Mouse (Mus musculus) neutrophil, adult 5-6 weeks (primary cell): Measurements from ENCODE around the gene Fads6. TPM values are rescaled to one million over a fixed set of nuclear protein-coding genes. Genes with fewer than 3 reads are reported as not detected.

Experiments
- ATAC-seq: fragments of 151-379, 151-347 bp; 2 replicates; pipeline ENCODE4 v1.8.0; 2017; ENCODE audit warnings: mild to moderate bottlenecking, moderate TSS enrichment; ENCODE audit not compliant: insufficient number of reproducible peaks, poor library complexity, low FRiP score, severe bottlenecking; ENCODE audit errors: extremely low read depth
- total RNA-seq: library from RNA; stranded (forward); fragments of 200-1000 nt; gene quantifications from 2 replicates; pipeline ENCODE4 v1.2.3, GENCODE M21; 2017

The Fads6 gene
- total RNA-seq, 1 experiment from 2014 or later, result 0.12 TPM

DNA sequence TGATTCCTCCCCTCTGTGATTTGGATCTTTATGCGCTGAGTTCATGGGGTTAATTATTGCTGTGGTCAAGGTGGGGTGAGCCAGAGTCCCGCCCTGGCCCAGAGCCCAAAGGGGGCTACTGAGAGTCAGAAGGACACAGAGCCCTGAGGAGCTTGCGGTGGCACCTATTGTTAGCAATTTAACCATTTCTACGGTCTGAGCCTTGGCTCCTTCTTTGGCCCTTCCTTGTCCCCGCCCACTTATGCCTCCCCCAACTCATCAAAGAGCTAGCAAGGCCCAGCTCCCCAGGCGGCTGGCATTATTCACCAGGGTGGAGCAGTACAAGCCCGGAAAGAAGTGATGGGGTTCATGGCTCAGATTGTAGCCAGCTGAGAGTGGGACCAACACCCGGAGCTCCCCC, 9.4 kb upstream of the Fads6 start, which contains the start of gene Otop2:
TSS of gene Otop2 (plus strand) at position 301 of the 400 bp plus-strand sequence.
- no peak for ATAC-seq

DNA sequence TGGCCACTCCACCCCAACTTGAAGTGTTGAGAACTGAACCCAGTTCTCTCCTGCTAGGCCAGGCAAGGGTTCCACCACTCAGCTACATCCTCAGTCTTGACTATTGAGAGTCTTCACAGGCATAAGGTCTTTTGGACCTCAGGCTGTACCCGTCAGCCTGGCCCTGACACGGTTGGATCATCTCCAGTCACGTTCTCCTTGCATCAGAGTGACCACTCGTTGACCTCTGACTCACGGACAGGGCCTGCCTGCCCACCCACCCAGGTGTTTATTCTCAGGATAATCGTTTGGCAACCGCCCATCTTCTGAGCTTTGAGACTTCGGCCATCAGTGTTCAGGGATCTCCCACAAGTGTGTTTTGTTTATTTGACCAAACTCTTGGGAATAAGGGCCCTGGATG, 5.7 kb upstream of the Fads6 start:
- ATAC-seq, result no peak

DNA sequence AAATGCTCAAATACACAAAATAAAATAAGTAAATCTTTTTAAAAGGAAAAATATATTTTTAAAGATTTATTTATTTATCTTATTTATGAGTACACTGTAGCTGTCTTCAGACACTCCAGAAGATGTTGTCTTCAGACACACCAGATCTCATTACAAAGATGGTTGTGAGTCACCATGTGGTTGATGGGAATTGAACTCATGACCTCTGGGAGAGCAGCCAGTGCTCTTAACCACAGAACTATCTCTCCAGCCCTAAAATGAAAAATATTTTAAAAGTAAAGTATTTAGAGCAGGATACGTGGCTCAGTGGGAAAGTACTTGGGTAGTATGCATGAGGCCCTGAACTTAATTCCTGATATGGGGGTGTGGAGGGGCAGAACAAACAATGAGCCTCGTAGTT, 3.9 kb upstream of the Fads6 start:
- no peak for ATAC-seq

DNA sequence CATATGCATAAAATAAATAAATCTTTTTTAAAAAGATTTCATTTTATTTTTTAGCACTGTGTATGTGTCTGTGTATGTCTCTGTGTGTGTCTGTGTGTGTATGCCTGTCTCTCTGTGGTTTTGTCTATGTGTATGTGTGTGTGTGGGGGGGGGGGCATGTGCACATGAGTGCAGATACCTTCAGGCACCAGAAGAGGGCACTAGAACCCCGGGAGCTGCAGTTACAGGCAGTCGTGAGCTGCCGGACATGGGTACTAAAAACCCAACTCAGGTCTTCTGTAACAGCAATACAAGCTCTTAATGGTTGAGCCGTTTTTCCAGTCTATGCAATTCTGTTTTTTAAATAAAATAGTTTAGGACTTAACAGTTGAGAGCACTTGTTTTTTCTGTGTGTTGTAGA, 3.3 kb upstream of the Fads6 start:
- no peak for ATAC-seq

DNA sequence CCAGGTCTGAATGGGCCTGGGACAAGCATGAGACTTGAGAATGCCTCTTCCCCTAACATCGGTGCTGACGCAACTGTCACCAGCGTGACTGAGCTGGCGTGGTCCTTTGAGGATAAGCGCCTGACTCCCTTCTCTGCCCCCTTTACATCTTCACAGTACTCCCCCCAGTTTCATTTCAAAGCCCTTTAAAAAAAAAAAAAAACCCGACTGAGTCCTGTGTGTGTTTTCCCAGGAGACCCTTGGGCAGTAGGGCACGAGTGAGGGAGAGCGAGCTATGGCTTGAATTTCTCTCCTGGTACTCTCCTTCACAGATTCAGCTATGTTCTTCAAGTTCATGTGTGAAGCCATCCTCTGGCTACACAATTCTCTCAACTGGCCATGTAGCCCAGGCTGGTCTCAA, 697 bp upstream of the Fads6 start:
- ATAC-seq, result no peak

DNA sequence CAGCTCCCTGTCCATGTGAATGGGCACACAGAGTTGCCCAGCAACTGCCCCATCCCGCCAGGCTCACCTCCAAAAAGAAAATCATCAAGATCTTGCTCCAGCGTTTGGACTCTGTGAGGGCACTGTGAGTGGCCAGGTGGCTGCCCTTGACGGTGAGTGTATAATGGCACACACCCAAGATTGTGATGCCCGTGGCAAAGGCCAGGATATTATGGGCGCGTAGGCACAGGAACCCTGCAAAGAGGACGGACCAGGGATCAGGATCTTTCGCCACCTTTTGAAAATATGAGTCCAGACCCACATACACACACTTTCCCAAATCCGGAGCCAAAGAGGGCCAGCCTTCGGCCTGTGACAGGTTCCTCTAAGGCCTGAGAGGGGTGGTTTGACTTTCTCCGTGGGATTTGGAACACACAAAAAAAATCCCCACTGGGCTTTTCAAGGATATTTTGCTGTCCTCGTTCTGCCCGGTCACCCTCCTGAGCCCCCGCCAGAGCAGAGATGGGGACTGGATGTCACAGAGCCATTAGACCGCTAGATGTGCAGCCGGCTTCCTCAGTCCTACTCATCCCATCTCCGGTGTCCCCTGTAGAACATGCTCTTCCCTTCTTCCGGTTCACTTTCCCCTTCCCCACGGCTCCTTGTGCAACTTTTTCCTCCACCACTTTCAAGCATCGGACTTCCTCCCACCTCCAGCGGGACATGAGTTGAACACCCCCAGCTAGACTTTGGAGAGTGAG, 822 bp downstream of the Fads6 start:
- no peak for ATAC-seq

DNA sequence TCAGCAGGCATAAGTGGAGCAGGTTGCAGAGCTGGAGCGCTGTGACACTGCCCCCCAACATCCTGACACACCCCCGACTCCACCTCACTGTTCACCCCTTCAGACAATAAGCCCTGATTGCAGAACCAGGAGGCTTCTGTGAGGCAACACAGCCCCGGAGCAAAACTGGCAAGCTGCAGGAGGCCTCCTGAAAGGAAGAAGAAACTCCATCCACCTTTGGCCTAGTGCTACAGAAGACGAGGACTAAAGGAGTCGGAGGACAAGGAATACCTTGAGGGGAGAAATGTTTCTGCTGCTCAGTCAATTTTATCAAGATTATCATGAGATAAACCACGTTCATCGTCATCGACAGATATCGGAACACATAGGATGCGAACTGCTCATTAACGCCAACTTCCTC, 1.5 kb downstream of the Fads6 start:
- no peak for ATAC-seq

DNA sequence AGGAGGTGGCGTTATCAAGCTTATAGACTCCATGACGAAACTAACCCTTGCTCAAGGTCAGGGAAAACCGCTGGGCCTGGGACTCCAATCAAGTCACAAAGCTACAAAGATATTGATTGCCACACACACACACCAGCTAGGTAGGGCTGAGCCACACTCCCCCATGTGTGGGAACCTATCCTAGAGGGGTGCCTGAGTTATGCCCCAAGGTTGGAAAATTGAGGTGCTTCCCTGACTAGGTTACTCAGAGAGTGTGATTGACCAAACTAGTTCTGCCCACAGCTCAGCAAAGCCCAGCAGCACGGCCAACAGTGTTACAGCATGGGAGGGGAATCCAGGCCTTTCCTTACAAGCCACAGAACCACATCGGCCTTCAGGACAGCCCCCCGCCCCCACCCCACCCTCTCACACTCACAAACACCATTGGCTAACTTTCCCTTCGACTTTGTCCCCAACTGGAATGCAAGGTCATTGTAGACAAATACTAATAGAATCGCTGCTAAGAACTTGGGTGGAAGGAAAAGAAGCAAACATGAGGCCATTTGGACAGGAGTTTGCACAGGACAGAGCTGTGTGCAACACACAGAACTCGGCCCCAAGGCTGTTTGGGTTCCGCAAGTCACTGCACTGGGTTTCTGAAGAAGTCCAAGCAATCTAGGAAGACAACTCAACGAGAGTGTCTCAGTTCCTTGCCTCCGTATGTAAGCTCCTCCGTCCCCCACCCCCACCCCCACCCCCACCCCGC, 4.7 kb downstream of the Fads6 start:
- no peak for ATAC-seq

DNA sequence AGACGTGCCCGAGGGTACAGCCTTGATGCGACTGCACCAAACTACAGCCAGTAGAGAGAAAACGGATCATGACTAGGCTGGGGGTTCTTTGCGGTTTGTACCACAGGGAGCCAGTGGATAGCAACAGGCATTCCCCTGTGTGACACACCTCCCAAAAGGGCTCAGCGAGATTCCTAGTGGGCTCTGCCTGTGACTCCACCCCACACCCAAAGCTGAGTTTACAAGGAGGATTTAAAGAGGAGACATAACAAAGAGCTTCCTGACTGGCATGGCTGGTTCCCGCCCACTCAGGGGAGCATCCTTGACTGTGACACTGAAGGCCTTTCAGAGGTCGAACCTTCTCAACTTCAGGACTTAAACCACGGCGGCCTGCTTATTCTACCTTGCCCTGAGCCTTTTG, 6.0 kb downstream of the Fads6 start:
- ATAC-seq, result no peak

DNA sequence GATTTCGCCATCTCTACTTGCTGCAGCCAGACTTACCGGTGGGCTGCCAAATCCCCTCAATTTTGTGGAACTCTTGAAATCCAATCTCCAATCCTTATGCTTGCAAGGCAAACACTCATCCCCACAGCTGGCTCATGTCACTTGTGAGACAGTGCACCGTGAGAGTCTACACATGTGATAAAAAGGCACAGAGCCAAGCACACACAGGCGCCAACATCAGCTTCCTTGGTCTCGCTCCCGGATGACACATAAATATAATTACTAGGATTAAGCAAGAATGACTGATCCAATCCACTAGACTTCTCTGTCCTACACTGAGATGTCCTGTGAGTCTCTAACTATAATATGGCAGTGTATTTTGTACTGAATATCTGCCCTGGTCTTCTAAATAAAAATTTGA, 6.5 kb downstream of the Fads6 start:
- no peak for ATAC-seq

DNA sequence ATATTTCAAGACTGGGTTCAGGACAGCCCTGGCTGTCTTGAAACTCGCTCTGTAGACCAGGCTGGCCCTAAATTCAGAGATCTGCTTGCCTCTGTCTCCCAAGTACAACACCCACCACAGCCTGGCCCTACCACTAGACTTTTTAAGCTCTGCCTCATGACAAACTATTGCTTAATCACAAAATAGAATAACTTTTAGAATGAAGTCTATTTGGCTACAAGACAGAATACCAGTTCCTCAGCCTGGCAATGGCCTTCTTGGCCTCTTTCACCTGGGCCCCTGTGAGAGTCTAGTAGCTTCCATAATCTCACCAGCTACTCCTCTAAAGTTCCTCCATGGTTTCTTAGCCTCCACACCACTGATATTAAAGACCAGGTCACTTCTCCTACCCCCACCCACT, 7.1 kb downstream of the Fads6 start:
- no peak for ATAC-seq

DNA sequence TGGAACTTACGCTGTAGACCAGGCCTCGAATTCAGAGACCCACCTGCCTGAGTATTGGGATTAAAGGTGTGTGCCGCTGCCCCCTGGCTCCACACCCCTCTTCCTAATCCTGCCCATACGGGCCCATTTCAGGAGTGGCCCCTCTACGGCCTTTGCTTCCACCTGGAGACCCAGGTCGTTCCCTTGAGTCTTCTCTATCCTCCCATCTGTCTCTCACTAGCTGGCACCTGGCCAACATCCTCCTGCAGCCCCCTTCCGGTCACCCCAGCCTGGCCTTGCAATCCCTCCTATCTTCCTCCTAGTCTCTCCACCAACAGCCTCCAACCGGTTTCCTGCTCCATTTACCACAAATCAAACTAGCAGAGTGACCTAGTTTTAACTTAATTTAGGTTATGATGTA, 7.6 kb downstream of the Fads6 start:
- ATAC-seq, result no peak

DNA sequence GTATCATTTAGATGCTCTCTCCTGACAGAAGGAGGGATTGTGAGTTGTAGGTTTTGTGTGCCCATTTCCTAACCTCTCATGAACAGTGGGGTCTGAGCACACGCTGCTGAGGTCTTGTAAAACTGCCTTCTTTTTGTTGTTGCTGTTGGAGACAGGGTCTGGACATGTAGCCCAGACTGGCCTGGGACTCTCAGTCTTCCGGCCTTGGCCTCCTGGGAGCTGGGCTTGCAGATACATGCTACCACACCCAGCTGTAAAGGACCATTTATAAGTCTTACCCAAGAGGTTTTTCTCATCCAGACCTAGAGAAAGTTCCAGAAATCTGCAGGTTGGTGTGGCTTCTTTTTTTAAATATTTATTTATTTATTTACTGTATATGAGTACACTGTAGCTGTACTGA, 9.2 kb downstream of the Fads6 start:
- no peak for ATAC-seq

DNA sequence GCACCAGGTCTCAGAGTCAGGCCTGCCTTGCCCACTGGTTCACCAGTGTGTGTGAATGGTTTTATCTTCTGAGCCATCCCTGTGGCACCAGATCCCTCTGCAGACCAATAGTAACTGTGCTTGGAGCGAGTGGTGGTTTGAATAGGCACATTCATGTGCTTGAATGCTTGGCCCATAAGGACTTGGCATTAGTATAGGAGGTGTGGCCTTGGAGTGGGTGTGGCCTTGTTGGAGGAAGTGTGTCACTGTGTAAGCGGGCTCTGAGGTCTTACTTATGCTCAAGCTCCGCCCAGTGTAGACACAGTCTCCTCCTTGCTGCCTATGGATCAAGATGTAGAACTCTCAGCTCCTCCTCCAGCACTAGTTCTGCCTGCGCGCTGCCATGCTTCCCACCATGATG, 10.1 kb downstream of the Fads6 start:
- no peak for ATAC-seq

DNA sequence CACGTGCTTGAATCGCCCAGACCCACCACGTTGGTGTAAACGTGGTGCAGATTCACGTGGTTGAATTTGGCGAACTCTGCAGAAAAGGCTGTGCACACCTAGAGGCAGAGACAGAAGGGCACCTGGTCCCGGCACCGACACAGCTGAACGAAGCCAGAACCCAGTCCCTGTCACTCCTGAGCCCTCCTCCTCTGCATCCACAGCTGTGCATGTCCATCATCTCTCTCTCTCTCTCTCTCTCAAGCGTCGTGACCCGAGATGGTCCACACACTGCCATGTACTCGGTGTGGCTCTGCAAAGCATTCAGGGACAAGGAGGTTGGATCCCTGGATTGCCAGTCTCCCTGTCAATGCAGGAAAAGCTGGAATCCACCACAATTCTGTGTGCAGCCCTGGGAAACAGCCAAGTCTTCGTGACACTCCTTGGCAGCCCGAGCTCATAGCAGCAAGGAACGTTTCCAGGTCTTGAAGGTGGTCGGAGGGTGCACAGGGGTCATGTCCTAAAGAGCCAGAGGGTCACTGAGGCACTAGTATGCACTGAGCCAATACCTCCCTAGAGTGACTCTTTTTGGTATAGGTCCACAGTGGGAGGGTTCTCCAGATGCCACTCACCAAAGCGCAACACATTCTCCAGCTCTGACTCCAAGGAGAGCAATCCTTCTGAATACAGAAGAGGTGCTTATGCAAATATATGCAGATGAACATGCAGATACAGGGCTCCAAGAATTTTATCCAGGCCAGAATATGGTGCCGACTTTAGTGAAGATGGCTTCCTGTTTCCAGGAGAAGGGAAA, 11.1 kb downstream of the Fads6 start:
- no peak for ATAC-seq

DNA sequence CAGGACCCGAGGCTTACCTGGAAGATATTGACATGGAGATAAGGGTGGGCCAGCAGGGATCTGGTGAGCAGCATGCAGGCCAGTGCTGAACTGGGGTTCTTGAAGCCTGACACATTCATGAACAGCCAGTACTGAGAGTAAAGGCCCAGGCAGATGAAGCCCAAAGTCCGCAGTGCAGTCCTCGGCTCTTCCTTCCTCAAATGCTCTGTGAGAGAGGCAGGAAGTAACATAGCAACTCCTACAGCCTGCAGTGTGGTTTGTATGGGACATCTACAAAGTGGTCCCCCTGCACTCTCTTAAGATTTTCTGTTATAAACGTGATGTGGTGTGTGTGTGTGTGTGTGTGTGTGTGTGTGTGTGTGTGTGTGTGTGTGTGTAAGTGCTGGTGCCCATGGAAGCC, 12.2 kb downstream of the Fads6 start:
- no peak for ATAC-seq

DNA sequence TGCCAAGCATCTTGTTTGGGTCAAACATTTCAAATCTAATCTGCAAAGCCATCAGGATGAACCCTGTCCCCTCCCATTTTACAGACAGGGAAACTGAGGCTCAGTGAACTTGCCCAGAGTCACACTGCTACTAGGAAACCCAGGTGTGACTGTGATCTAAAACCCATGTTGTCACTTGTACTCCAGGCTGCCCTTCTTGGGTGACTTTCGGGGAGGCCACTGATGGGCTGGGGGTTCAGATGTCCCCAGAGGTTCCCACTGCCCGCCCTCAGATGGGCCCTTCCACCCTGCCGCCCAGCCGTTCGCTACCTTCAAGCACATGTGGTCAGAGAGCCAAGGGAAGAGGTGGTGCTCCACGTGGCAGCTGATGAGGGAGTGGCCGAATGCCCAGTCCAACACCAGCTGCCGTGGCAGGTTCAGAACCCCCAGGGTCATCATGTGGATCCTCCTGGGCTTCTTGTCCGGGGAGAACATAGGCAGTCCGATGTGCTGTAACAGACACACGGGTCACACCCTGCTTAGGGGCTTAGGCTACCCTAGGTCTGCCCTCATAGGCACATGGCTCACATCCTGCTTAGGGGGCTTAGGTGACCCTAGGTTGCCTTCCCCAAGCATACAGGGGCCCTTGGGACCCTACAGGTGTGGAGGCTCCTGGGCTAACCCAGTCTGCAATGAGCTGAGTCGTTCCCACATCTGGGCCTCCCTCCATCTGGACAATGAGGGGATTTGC, 13.4 kb downstream of the Fads6 start:
- ATAC-seq, result no peak

DNA sequence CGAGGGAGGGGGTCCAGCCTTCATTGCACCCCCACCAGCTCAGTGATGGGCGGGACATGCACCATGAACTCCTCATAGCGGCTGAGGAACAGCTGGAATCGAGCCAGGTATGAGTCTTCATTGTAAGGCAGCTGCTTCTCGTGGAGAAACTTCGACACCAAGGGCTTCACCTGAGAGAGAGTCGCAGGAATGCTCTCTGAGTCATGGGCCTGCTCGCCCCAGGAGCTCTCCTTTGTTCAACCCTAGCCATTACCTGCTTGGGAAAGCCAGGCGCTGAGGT, 14.0 kb downstream of the Fads6 start:
- no peak for ATAC-seq

DNA sequence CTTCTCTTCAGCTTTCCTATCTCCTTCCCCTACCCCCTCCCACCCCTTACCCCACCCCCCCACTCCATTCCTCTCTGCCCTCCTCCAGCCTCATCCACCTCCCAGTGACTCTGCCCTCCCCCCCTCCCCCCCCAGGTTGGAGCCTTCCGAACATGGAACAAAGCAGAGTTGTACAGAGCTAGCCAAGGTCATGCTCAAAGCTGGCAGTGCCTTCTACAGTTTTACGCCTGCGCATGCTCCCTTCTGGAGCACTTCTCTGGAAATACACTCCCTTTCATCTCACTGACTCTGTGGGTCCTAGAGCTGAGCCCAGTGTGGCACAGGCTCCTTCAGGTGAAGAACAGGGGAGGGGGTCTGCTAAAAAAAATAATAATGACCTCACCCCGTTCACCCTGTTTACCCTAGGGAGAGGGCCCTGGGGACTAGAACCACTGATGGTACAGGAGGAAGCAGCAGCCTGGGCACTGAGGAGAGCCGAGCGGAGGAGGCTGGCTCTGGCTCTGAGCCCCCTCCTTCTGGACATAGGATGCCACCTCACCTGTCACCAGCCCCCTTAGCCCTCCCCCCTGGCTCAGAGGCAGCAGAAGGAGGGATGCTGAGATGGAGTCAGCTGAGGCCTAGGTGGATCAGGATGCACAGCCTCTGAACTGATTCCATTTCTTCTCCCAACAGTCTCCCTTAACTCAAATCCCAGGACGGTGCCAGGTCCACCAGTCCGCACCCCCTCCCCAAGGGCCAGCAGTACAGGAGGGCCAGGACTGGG, 14.6 kb downstream of the Fads6 start:
- no peak for ATAC-seq
